Mouse (Mus musculus): Measurements from ENCODE around the gene D1Ertd622e. TPM values are rescaled to one million over a fixed set of nuclear protein-coding genes. Genes with fewer than 3 reads are reported as not detected.

D1Ertd622e gene
- polyA plus RNA-seq, 1 experiment from 2014 or later, result 61.2 TPM

Other genes starting within 250 kb of the D1Ertd622e start
- 16.2 and 16.5 TPM in 2 replicates for gene Gin1, start 108.1 kb upstream of the D1Ertd622e start, polyA plus RNA-seq (2014; fragmentation: Nextera tagmentation; extraction: Ambion mirVana)
- 37.9 and 46.7 TPM in 2 replicates for gene Ppip5k2, start 108.3 kb upstream of the D1Ertd622e start, polyA plus RNA-seq (2014; fragmentation: Nextera tagmentation; extraction: Ambion mirVana)